Mouse (Mus musculus): ENCODE data around the gene Arg2. TPM values are rescaled to one million over a fixed set of nuclear protein-coding genes. Genes with fewer than 3 reads are reported as not detected.

Arg2 gene
- not detected for total RNA-seq (2021)

- DNase-seq, result peak; percentile 36 to 51
- intact Hi-C loops (cut with DNase I), result no loop called here
Observed at GRCm38 (mm10) chr12:79130299-79131177, at the start of gene Arg2. Gene Arg2 (plus strand): TSS chr12:79130777.

GRCm38 (mm10) chr12:79089182-79089812, 41.3 kb upstream of the Arg2 start, which contains the start of gene Pigh:
Gene Pigh (minus strand): TSS chr12:79089651.
- peak; percentile 85 to 90 for DNase-seq
- intact Hi-C loops (cut with DNase I), result no loop called here

- intact Hi-C loops (cut with DNase I), result loop anchor here (1.0 to 10.0 kb wide), 3 partner anchors 69 to 888 kb away; no protein-coding TSS in a partner anchor
- DNase-seq, result peak; percentile 42 to 62
Observed at GRCm38 (mm10) chr12:79092569-79092968, 38.0 kb upstream of the Arg2 start.

GRCm38 (mm10) chr12:79097106-79097752, 33.3 kb upstream of the Arg2 start:
- intact Hi-C loops (cut with DNase I), result loop anchor here (1.0 to 10.0 kb wide), 3 partner anchors 74 to 892 kb away; no protein-coding TSS in a partner anchor
- DNase-seq, result peak; percentile 23 to 64

GRCm38 (mm10) chr12:79103773-79104172, 26.8 kb upstream of the Arg2 start:
- DNase-seq, result no peak
- intact Hi-C loops (cut with DNase I), result no loop called here

GRCm38 (mm10) chr12:79104544-79104943, 26.0 kb upstream of the Arg2 start:
- no peak for DNase-seq
- intact Hi-C loops (cut with DNase I), result no loop called here

- no peak for DNase-seq
- intact Hi-C loops (cut with DNase I), result no loop called here
Observed at GRCm38 (mm10) chr12:79105312-79105711, 25.3 kb upstream of the Arg2 start.

- no peak for DNase-seq
- intact Hi-C loops (cut with DNase I), result no loop called here
Observed at GRCm38 (mm10) chr12:79118991-79119390, 11.6 kb upstream of the Arg2 start.

- DNase-seq, result peak in 1 of 2 experiments; percentile 6
- intact Hi-C loops (cut with DNase I), result no loop called here
Observed at GRCm38 (mm10) chr12:79122820-79123219, 7.8 kb upstream of the Arg2 start.

GRCm38 (mm10) chr12:79131178-79131675, 650 bp downstream of the Arg2 start:
- DNase-seq, result no peak
- intact Hi-C loops (cut with DNase I), result no loop called here

GRCm38 (mm10) chr12:79131706-79132460, 1.3 kb downstream of the Arg2 start:
- no peak for DNase-seq
- intact Hi-C loops (cut with DNase I), result no loop called here

- DNase-seq, result no peak
- intact Hi-C loops (cut with DNase I), result no loop called here
Observed at GRCm38 (mm10) chr12:79134676-79135075, 4.1 kb downstream of the Arg2 start.

GRCm38 (mm10) chr12:79135105-79135504, 4.5 kb downstream of the Arg2 start:
- DNase-seq, result no peak
- intact Hi-C loops (cut with DNase I), result no loop called here

- no peak for DNase-seq
- intact Hi-C loops (cut with DNase I), result no loop called here
Observed at GRCm38 (mm10) chr12:79136949-79137348, 6.4 kb downstream of the Arg2 start.

GRCm38 (mm10) chr12:79138999-79139398, 8.4 kb downstream of the Arg2 start:
- intact Hi-C loops (cut with DNase I), result no loop called here
- no peak for DNase-seq

GRCm38 (mm10) chr12:79139417-79139816, 8.8 kb downstream of the Arg2 start:
- DNase-seq, result no peak
- intact Hi-C loops (cut with DNase I), result no loop called here

- intact Hi-C loops (cut with DNase I), result no loop called here
Observed at GRCm38 (mm10) chr12:79140811-79141210, 10.2 kb downstream of the Arg2 start.

GRCm38 (mm10) chr12:79141384-79141783, 10.8 kb downstream of the Arg2 start:
- no peak for DNase-seq
- intact Hi-C loops (cut with DNase I), result no loop called here

More at GRCm38 (mm10) chr12:79140811-79141210, 10.2 kb downstream of the Arg2 start:
- DNase-seq, result no peak

GRCm38 (mm10) chr12:79149653-79150052, 19.1 kb downstream of the Arg2 start:
- DNase-seq, result no peak
- intact Hi-C loops (cut with DNase I), result no loop called here

GRCm38 (mm10) chr12:79162876-79163275, 32.3 kb downstream of the Arg2 start:
- intact Hi-C loops (cut with DNase I), result no loop called here
- no peak for DNase-seq
